8 mouse cellular contexts compared by ENCODE assay signal in the genomic region with DNA sequence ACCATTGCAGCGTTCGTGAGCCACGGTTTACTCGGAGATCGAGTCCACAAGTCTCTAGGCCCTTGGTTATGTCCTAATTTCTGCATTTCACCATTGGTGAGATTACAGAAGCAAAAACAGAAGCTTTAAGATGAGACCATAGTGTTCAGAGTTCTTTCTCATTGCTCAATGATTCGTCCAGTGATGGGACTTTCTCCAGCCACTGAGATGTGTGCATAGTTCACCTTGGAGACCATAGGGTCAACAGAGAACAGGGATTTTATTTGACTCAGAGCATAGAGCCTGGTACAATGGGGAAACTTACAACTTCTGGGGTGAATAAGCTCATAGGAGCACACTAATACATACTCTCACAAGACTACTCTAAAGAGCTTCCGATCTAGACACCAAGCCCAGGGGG. TPM values are rescaled to one million over a fixed set of nuclear protein-coding genes. Genes with fewer than 3 reads are reported as not detected.
A peak's percentile ranks its signal among the peaks of the same experiment; 100 is the strongest.
DNase-seq lines count a peak whose midpoint lies in the region; ATAC-seq and TF ChIP-seq lines count a peak whose summit lies in the region.

No protein-coding gene starts in this region.

- H3K36me3 ChIP-seq in heart, postnatal 0 days (replicated peaks; ENCODE audit: control insufficient read depth, insufficient read depth, low read length): 0 out of 2 replicates have a peak, but pooled peaks cover under 1% of the 10 kb centered on the region
- 0 out of 2 replicates have a peak, but pooled peaks cover under 1% of the 10 kb centered on the region for H3K36me3 ChIP-seq in limb, embryonic 14.5 days (ENCODE audit: control insufficient read depth, insufficient read depth, low read length)
- H3K36me3 ChIP-seq in neural tube, embryonic 14.5 days (ENCODE audit: control insufficient read depth, insufficient read depth, low read length): no peaks in the 10 kb centered on the region

- TF ChIP-seq CTCF in heart, postnatal 0 days (IDR thresholded peaks at IDR 0.05; ENCODE audit: low read depth): no peak

- TF ChIP-seq EP300 in heart, postnatal 0 days (IDR thresholded peaks at IDR 0.05; ENCODE audit: low read depth): no peak

- peak overlapping the region; percentile 73 for H3K4me3 ChIP-seq in heart, postnatal 0 days (ENCODE audit: low read depth, low read length)
- H3K4me3 ChIP-seq in limb, embryonic 14.5 days (replicated peaks; ENCODE audit: low read length): peak overlapping the region; percentile 90
- H3K4me3 ChIP-seq in neural tube, embryonic 14.5 days (ENCODE audit: low read depth, low read length): peak overlapping the region; percentile 14; the same call in 1 of the 2 replicates

- TF ChIP-seq POLR2A in limb, embryonic 14.5 days (IDR thresholded peaks at IDR 0.05; ENCODE audit: borderline replicate concordance, extremely low read depth, insufficient read depth, insufficient read length): no peak

- no peak overlapping the region for H3K27ac ChIP-seq in heart, postnatal 0 days (ENCODE audit: low read depth)
- no peak overlapping the region for H3K27ac ChIP-seq in limb, embryonic 14.5 days (replicated peaks; ENCODE audit: low read depth, low read length)
- no peak overlapping the region for H3K27ac ChIP-seq in neural tube, embryonic 14.5 days (ENCODE audit: low read depth, low read length)

- H3K9me3 ChIP-seq in heart, postnatal 0 days (replicated peaks; ENCODE audit: control insufficient read depth, low read length): no peaks in the 10 kb centered on the region
- H3K9me3 ChIP-seq in limb, embryonic 14.5 days (ENCODE audit: control insufficient read depth, low read length): no peaks in the 10 kb centered on the region
- no peaks in the 10 kb centered on the region for H3K9me3 ChIP-seq in neural tube, embryonic 14.5 days (ENCODE audit: control insufficient read depth, low read length)

- no peak overlapping the region; the same call in 1 of the 2 replicates for H3K9ac ChIP-seq in heart, postnatal 0 days (replicated peaks; ENCODE audit: low read depth, low read length)
- peak overlapping the region; percentile 29 for H3K9ac ChIP-seq in limb, embryonic 14.5 days (ENCODE audit: low read depth, low read length, severe bottlenecking)
- no peak overlapping the region for H3K9ac ChIP-seq in neural tube, embryonic 14.5 days (replicated peaks; ENCODE audit: low read depth, low read length)

- H3K4me1 ChIP-seq in heart, postnatal 0 days (ENCODE audit: control insufficient read depth, insufficient read depth): peaks cover 34% of the 10 kb centered on the region
- H3K4me1 ChIP-seq in limb, embryonic 14.5 days (ENCODE audit: control insufficient read depth, insufficient read depth, low read length): peaks cover 32% of the 10 kb centered on the region
- H3K4me1 ChIP-seq in neural tube, embryonic 14.5 days (ENCODE audit: control insufficient read depth, insufficient read depth, low read length): peaks cover 21% of the 10 kb centered on the region; the same call in 1 of the 2 replicates

- peak overlapping the region; percentile 84 for H3K4me2 ChIP-seq in heart, postnatal 0 days (ENCODE audit: low read depth, low read length)
- peak overlapping the region; percentile 82 for H3K4me2 ChIP-seq in limb, embryonic 14.5 days (replicated peaks; ENCODE audit: low read depth, low read length, severe bottlenecking)
- peak overlapping the region; percentile 41 for H3K4me2 ChIP-seq in neural tube, embryonic 14.5 days (ENCODE audit: low read depth, low read length)

- no peak for DNase-seq in heart, postnatal 0 days (ENCODE audit: low spot score)
- DNase-seq in heart, adult 8-10 months (ENCODE audit: low spot score): no peak
- DNase-seq in gonadal fat pad, adult 2 months (ENCODE audit: low read depth): peak; percentile 83
- no peak for DNase-seq in limb, embryonic 14.5 days (ENCODE audit: low spot score)
- DNase-seq in cerebellum, adult 18-20 months: no peak
- no peak for DNase-seq in spleen, postnatal 4 days (ENCODE audit: low spot score in 2 of 2)

- ATAC-seq in heart, postnatal 0 days (ENCODE audit: insufficient read depth, low read depth): no peak
- no peak for ATAC-seq in limb, embryonic 14.5 days (ENCODE audit: low FRiP score, low read depth)
- ATAC-seq in neural tube, embryonic 14.5 days (ENCODE audit: low read depth): no peak
- ATAC-seq in inflammation-experienced regulatory T-cells, adult 6 months: no peak

- 73% methylated on average over 7 of the region's 7 CpGs for WGBS in heart, postnatal 0 days
- 81% methylated on average over 7 of the region's 7 CpGs for WGBS in limb, embryonic 14.5 days
- 53% methylated on average over 7 of the region's 7 CpGs for WGBS in neural tube, embryonic 14.5 days

- H3K27me3 ChIP-seq in heart, postnatal 0 days (ENCODE audit: control insufficient read depth, insufficient read depth, low read length): no peaks in the 10 kb centered on the region
- no peaks in the 10 kb centered on the region for H3K27me3 ChIP-seq in limb, embryonic 14.5 days (ENCODE audit: control insufficient read depth, insufficient read depth, low read length)
- no peaks in the 10 kb centered on the region for H3K27me3 ChIP-seq in neural tube, embryonic 14.5 days (ENCODE audit: control insufficient read depth, insufficient read depth, low read length)

RNA-seq across cellular contexts. Expression of gene Lgr4, which starts 3.0 kb away (rescaled TPM):
- total RNA-seq in heart, postnatal 0 days (2014; rRNA removed; ENCODE audit: low replicate concordance): 49.7 and 61.2 TPM in 2 replicates
- polyA plus RNA-seq in heart, postnatal 0 days (2015; fragmentation: Nextera tagmentation; extraction: Ambion mirVana): 10.2 and 10.9 TPM in 2 replicates
- total RNA-seq in heart, adult 8-10 months (2022): 10 to 100 TPM; 21.8 to 23.5 (median 22.8) TPM
- polyA plus RNA-seq in gonadal fat pad, adult 2 months (2012; rRNA removed): 31.5 and 46.4 TPM in 2 replicates
- 32.3 and 41.2 TPM in 2 replicates for polyA plus RNA-seq in limb, embryonic 14.5 days (2012; rRNA removed)
- 27.8 and 31.9 TPM in 2 replicates for polyA plus RNA-seq in limb, embryonic 14.5 days (2014; fragmentation: Nextera tagmentation; extraction: Ambion mirVana)
- 10.8 and 12.7 TPM in 2 replicates for polyA plus RNA-seq in neural tube, embryonic 14.5 days (2014; fragmentation: Nextera tagmentation; extraction: Ambion mirVana)
- polyA plus RNA-seq in inflammation-experienced regulatory T-cells, adult 6 months (2017; shearing (Covaris generic)): under 1 TPM; 0.15 to 0.28 (median 0.19) TPM

RNA-seq across cellular contexts. Expression of gene Lin7c, which starts 29.8 kb away (rescaled TPM):
- 28.1 and 32.3 TPM in 2 replicates for total RNA-seq in heart, postnatal 0 days (2014; rRNA removed; ENCODE audit: low replicate concordance)
- polyA plus RNA-seq in heart, postnatal 0 days (2015; fragmentation: Nextera tagmentation; extraction: Ambion mirVana): 27.8 and 28.2 TPM in 2 replicates
- total RNA-seq in heart, adult 8-10 months (2022): 10 to 100 TPM; 41.5 to 45.6 (median 43.7) TPM
- 8.8 and 11.9 TPM in 2 replicates for polyA plus RNA-seq in gonadal fat pad, adult 2 months (2012; rRNA removed)
- 19.5 and 20.5 TPM in 2 replicates for polyA plus RNA-seq in limb, embryonic 14.5 days (2012; rRNA removed)
- 53.4 and 55.4 TPM in 2 replicates for polyA plus RNA-seq in limb, embryonic 14.5 days (2014; fragmentation: Nextera tagmentation; extraction: Ambion mirVana)
- 230 and 238 TPM in 2 replicates for polyA plus RNA-seq in neural tube, embryonic 14.5 days (2014; fragmentation: Nextera tagmentation; extraction: Ambion mirVana)
- 10 to 100 TPM; 63.9 to 72.9 (median 64.9) TPM for polyA plus RNA-seq in inflammation-experienced regulatory T-cells, adult 6 months (2017; shearing (Covaris generic))

Comparison
In these comparisons a context has a peak if more than half of its experiments do, and no peak if none do; other contexts are left out.
1. H3K4me3 ChIP-seq: peak in every context shown above with its lines; median percentile 90 in limb, embryonic 14.5 days; 73 in heart, postnatal 0 days; 14 in neural tube, embryonic 14.5 days.